Mouse (Mus musculus): ENCODE data around the gene Car5b. TPM values are rescaled to one million over a fixed set of nuclear protein-coding genes. Genes with fewer than 3 reads are reported as not detected.

Car5b gene
- total RNA-seq, 1 experiment, result 0.54 TPM

DNA sequence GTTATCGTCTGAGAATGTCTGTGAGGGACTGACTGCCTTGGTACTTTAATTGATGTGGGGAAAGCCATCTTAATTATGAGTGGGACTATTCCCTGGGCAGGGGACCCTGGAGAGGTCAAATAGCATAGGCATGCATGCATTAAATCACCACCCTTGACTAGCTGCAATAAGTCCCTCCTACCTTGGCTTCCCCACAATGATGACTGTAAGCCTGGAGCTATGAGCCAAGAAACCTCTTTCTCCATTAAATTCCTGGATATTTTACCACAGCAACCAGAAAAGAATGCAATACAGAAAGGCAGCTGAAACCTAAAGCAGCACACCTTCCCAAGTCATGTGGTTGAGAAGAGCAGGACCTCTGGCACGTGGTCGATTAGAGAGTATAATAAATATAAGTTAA lies 83.4 kb downstream of the Car5b start:
- no peak for TF ChIP-seq ZNF384 (IDR thresholded peaks at IDR 0.05; ENCODE audit: low read depth, low read length)
- TF ChIP-seq ZC3H11A (IDR thresholded peaks at IDR 0.05; ENCODE audit: borderline replicate concordance, low read depth, low read length), result no peak
- peaks cover 16% of the 10 kb centered on the region for H3K36me3 ChIP-seq (ENCODE audit: control insufficient read depth, insufficient read depth, low read length, poor library complexity, severe bottlenecking)
- H3K9ac ChIP-seq (ENCODE audit: insufficient read depth, low read depth, low read length, poor library complexity, severe bottlenecking), result no peak overlapping the region
- no peaks in the 10 kb centered on the region for H3K4me1 ChIP-seq (ENCODE audit: control insufficient read depth in 2 of 2, insufficient read depth in 2 of 2, low read length in 2 of 2, poor library complexity in 1 of 2)
- no peaks in the 10 kb centered on the region for H3K9me3 ChIP-seq (ENCODE audit: control insufficient read depth, insufficient read depth, low read depth, low read length)
- H3K4me3 ChIP-seq (ENCODE audit: insufficient read depth in 1 of 2, low read depth in 1 of 2, low read length in 2 of 2, poor library complexity in 1 of 2, severe bottlenecking in 1 of 2), result no peak overlapping the region
- in situ Hi-C loops (cut with MboI; ENCODE audit: low sequenced_read_pairs in 2 of 2, unreplicated experiment in 2 of 2), result no loop called here
- H3K27ac ChIP-seq (ENCODE audit: insufficient read depth, low read depth, low read length, poor library complexity, severe bottlenecking), result no peak overlapping the region
- DNase-seq (ENCODE audit: low read depth, low spot score), result no peak

DNA sequence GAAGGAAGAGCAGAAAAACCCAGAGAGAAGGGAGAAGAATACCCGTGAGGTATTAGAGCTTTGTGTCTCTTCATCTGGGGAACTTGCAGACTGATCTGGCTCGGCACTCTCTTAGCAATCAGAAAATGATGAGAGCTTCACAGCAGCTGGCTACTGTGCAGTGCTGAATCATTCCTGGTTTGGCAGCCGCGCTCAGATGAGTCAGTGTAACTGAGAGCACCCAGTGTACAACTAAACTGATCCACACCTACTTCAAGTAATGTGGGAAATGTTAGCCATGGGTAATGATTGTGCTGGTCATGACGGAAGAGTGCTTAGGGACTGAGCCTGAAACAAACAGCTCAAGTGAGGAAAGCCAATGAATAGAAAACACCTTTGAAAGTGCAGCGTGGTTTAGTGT lies 89.2 kb downstream of the Car5b start:
- DNase-seq (ENCODE audit: low read depth, low spot score), result no peak
- Histone ChIP-seq H3K9me3 (ENCODE audit: control insufficient read depth, insufficient read depth, low read depth, low read length) (no peaks in the 10 kb centered on the region), H3K4me3 (ENCODE audit: insufficient read depth in 1 of 2, low read depth in 1 of 2, low read length in 2 of 2, poor library complexity in 1 of 2, severe bottlenecking in 1 of 2) (no peak overlapping the region), H3K27ac (ENCODE audit: insufficient read depth, low read depth, low read length, poor library complexity, severe bottlenecking) (no peak overlapping the region), H3K9ac (ENCODE audit: insufficient read depth, low read depth, low read length, poor library complexity, severe bottlenecking) (no peak overlapping the region), H3K36me3 (ENCODE audit: control insufficient read depth, insufficient read depth, low read length, poor library complexity, severe bottlenecking) (peaks cover 10% of the 10 kb centered on the region), H3K4me1 (ENCODE audit: control insufficient read depth in 2 of 2, insufficient read depth in 2 of 2, low read length in 2 of 2, poor library complexity in 1 of 2) (no peaks in the 10 kb centered on the region; a peak in 1 of 4 replicates)
- in situ Hi-C loops (cut with MboI; ENCODE audit: low sequenced_read_pairs in 2 of 2, unreplicated experiment in 2 of 2), result no loop called here
- no peak for TF ChIP-seq ZNF384 (IDR thresholded peaks at IDR 0.05; ENCODE audit: low read depth, low read length)
- no peak for TF ChIP-seq HCFC1 (IDR thresholded peaks at IDR 0.05; ENCODE audit: borderline replicate concordance, insufficient read depth, low read length)
- no peak for TF ChIP-seq ZC3H11A (IDR thresholded peaks at IDR 0.05; ENCODE audit: borderline replicate concordance, low read depth, low read length)

DNA sequence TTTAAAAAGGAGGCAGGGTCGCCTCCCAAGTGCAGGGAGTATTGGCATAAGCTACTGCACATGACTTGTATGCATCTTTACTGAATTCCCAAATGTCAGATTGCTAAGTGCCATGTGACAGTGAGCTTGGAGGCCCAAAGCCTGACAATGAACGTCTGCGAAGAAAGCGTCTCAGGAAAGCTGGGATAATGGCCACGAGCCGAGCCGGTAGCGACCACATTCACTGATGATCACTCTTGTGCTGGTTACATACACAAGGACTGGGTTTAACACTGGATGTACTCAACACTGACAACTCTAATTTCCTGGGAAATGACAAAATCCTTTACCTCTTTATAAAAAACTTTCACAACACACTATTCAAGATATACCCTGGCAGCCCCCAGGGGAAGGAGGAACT lies 93.1 kb downstream of the Car5b start:
- Histone ChIP-seq H3K27ac (ENCODE audit: insufficient read depth, low read depth, low read length, poor library complexity, severe bottlenecking) (no peak overlapping the region), H3K9ac (ENCODE audit: insufficient read depth, low read depth, low read length, poor library complexity, severe bottlenecking) (no peak overlapping the region), H3K4me3 (ENCODE audit: insufficient read depth in 1 of 2, low read depth in 1 of 2, low read length in 2 of 2, poor library complexity in 1 of 2, severe bottlenecking in 1 of 2) (no peak overlapping the region), H3K36me3 (ENCODE audit: control insufficient read depth, insufficient read depth, low read length, poor library complexity, severe bottlenecking) (no peaks in the 10 kb centered on the region; the same call in 1 of the 2 replicates), H3K9me3 (ENCODE audit: control insufficient read depth, insufficient read depth, low read depth, low read length) (no peaks in the 10 kb centered on the region), H3K4me1 (ENCODE audit: control insufficient read depth in 2 of 2, insufficient read depth in 2 of 2, low read length in 2 of 2, poor library complexity in 1 of 2) (no peaks in the 10 kb centered on the region; a peak in 1 of 4 replicates)
- DNase-seq (ENCODE audit: low read depth, low spot score), result no peak
- no peak for TF ChIP-seq ZC3H11A (IDR thresholded peaks at IDR 0.05; ENCODE audit: borderline replicate concordance, low read depth, low read length)
- TF ChIP-seq HCFC1 (IDR thresholded peaks at IDR 0.05; ENCODE audit: borderline replicate concordance, insufficient read depth, low read length), result no peak
- no peak for TF ChIP-seq ZNF384 (IDR thresholded peaks at IDR 0.05; ENCODE audit: low read depth, low read length)
- TF ChIP-seq MAFK (IDR thresholded peaks at IDR 0.05; ENCODE audit: insufficient read depth, low read depth, low read length), result no peak
- TF ChIP-seq CHD2 (IDR thresholded peaks at IDR 0.05; ENCODE audit: low read depth, low read length), result no peak
- in situ Hi-C loops (cut with MboI; ENCODE audit: low sequenced_read_pairs in 2 of 2, unreplicated experiment in 2 of 2), result no loop called here

DNA sequence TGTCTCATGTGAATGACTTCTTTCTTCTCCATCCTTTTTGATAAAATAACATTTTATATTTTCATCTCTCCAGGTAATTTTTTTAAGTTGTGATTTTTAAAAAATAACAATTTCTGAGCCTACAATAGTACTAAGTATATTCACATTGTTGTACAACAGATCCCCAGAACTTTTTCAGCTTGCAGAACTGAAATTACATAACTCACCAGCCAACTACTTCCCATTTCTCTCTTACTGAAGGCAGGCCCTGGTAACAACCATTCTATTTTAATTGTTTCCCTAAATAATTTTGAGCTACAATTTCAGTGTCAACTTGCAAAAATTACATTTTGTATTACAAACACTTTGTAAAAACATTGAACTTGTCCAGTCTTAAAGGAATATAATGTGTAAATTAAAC lies 98.2 kb downstream of the Car5b start:
- Histone ChIP-seq H3K4me1 (ENCODE audit: control insufficient read depth in 2 of 2, insufficient read depth in 2 of 2, low read length in 2 of 2, poor library complexity in 1 of 2) (no peaks in the 10 kb centered on the region), H3K27ac (ENCODE audit: insufficient read depth, low read depth, low read length, poor library complexity, severe bottlenecking) (no peak overlapping the region), H3K9me3 (ENCODE audit: control insufficient read depth, insufficient read depth, low read depth, low read length) (no peaks in the 10 kb centered on the region), H3K36me3 (ENCODE audit: control insufficient read depth, insufficient read depth, low read length, poor library complexity, severe bottlenecking) (no peaks in the 10 kb centered on the region), H3K4me3 (ENCODE audit: insufficient read depth in 1 of 2, low read depth in 1 of 2, low read length in 2 of 2, poor library complexity in 1 of 2, severe bottlenecking in 1 of 2) (no peak overlapping the region), H3K9ac (ENCODE audit: insufficient read depth, low read depth, low read length, poor library complexity, severe bottlenecking) (no peak overlapping the region)
- in situ Hi-C loops (cut with MboI; ENCODE audit: low sequenced_read_pairs in 2 of 2, unreplicated experiment in 2 of 2), result no loop called here
- TF ChIP-seq ZNF384 (IDR thresholded peaks at IDR 0.05; ENCODE audit: low read depth, low read length), result no peak
- no peak for TF ChIP-seq ZC3H11A (IDR thresholded peaks at IDR 0.05; ENCODE audit: borderline replicate concordance, low read depth, low read length)
- no peak for TF ChIP-seq HCFC1 (IDR thresholded peaks at IDR 0.05; ENCODE audit: borderline replicate concordance, insufficient read depth, low read length)
- TF ChIP-seq MAFK (IDR thresholded peaks at IDR 0.05; ENCODE audit: insufficient read depth, low read depth, low read length), result no peak
- no peak for TF ChIP-seq CHD2 (IDR thresholded peaks at IDR 0.05; ENCODE audit: low read depth, low read length)
- no peak for DNase-seq (ENCODE audit: low read depth, low spot score)

Other genes with a start within 250 kb of the Car5b start
- gene Ap1s2, start 119.0 kb downstream of the Car5b start, total RNA-seq (2012; rRNA removed), result 8.1 and 15.4 TPM in 2 replicates
- gene Zrsr2, start 69.3 kb downstream of the Car5b start, total RNA-seq (2012; rRNA removed), result 31.9 and 36.9 TPM in 2 replicates
- 21.8 and 29.9 TPM in 2 replicates for gene Siah1b, start 48.5 kb upstream of the Car5b start, total RNA-seq (2012; rRNA removed)
- gene Cltrn, start 60.8 kb upstream of the Car5b start, total RNA-seq (2012; rRNA removed), result not detected in 2 replicates
- gene Ace2, start 111.3 kb upstream of the Car5b start, total RNA-seq (2012; rRNA removed), result not detected in 2 replicates
- gene Bmx, start 230.2 kb upstream of the Car5b start, total RNA-seq (2012; rRNA removed), result not detected in 2 replicates
- gene Pir, start 241.4 kb upstream of the Car5b start, total RNA-seq (2012; rRNA removed), result 9.2 and 10.5 TPM in 2 replicates

Data from ES-E14 (cell line).